In genomic region chr17:61337094-61337493, GRCm38 (mm10) we compare ENCODE assay signal across 20 mouse cellular contexts.
A peak's percentile ranks its signal among the peaks of the same experiment; 100 is the strongest.
DNase-seq lines count a peak whose midpoint lies in the region; ATAC-seq and TF ChIP-seq lines count a peak whose summit lies in the region.
"Had no signal": no experiment of that assay in that cellular context is flagged by ENCODE, and none has a peak within 500 bp of the region (broad histone marks: within the 10 kb centered on the region; RNA-seq: fewer than 3 reads in every experiment).

No protein-coding gene starts in this region.

- no peak overlapping the region for H3K27ac ChIP-seq in MEL (ENCODE audit: control insufficient read depth, low read depth, low read length)

- TF ChIP-seq RAD21 in MEL (IDR thresholded peaks at IDR 0.05; ENCODE audit: low read depth, low read length): no peak

- H3K36me3 ChIP-seq in G1E (replicated peaks) (no peaks in the 10 kb centered on the region), MEL (ENCODE audit: control insufficient read depth in 1 of 2, insufficient read depth in 2 of 2, low read length in 2 of 2) (peaks cover 0 to 9% of the 10 kb centered on the region in 2 experiments; a peak in 2 of 4 replicates)

- H3K27me3 ChIP-seq in G1E (ENCODE audit: insufficient read depth, low read length) (no peaks in the 10 kb centered on the region), MEL (ENCODE audit: control insufficient read depth in 1 of 2, insufficient read depth in 2 of 2, low read length in 2 of 2) (no peaks in the 10 kb centered on the region)
- H3K27me3 ChIP-seq: CH12.LX, Patski had no signal

- peak; percentile 76 to 88 for TF ChIP-seq EP300 in MEL (IDR thresholded peaks at IDR 0.05; ENCODE audit: low read depth in 1 of 2, low read length in 2 of 2)

- DNase-seq in G1E (ENCODE audit: low spot score) (no peak), MEL (ENCODE audit: low read depth, low spot score) (peak; percentile 42)
- no peak for DNase-seq in thymus, postnatal 0 days (ENCODE audit: low spot score)
- no peak for DNase-seq in layer of hippocampus, adult 11-12 months (ENCODE audit: low spot score)
- DNase-seq: adrenal gland, adult 2 months; adrenal gland, adult 8-10 months; adrenal gland, postnatal 10 days; adrenal gland, postnatal 14 days; adrenal gland, postnatal 25 days; adrenal gland, postnatal 36 days; B cell, adult 2 months; cerebellum, adult 11 months; cerebellum, adult 11-12 months; cerebellum, adult 18-20 months; cerebellum, adult 2 months; cerebellum, adult 8-10 months had no signal

- H3K9ac ChIP-seq in MEL (ENCODE audit: control insufficient read depth, low read depth, low read length, poor library complexity, severe bottlenecking): no peak overlapping the region

- H3K79me2 ChIP-seq in MEL (ENCODE audit: control insufficient read depth, insufficient read depth, low read length, poor library complexity): no peaks in the 10 kb centered on the region

- H3K4me1 ChIP-seq in G1E (ENCODE audit: insufficient read depth, low read depth, low read length): peaks cover 7% of the 10 kb centered on the region
- H3K4me1 ChIP-seq in MEL (ENCODE audit: control insufficient read depth in 1 of 2, insufficient read depth in 2 of 2, low read length in 2 of 2): peaks cover 2 to 5% of the 10 kb centered on the region in 2 experiments; a peak in 2 of 4 replicates

- TF ChIP-seq CTCF in G1E (IDR thresholded peaks at IDR 0.05; ENCODE audit: low read depth, low read length) (no peak), MEL (IDR thresholded peaks at IDR 0.05 in 2 of 3, conservative IDR thresholded peaks at IDR 0.05 in 1 of 3; ENCODE audit: control insufficient read depth in 1 of 3, insufficient read depth in 1 of 3, low read depth in 2 of 3, low read length in 3 of 3, poor library complexity in 1 of 3, severe bottlenecking in 1 of 3) (no peak)

- TF ChIP-seq POLR2A in MEL (IDR thresholded peaks at IDR 0.05; ENCODE audit: control insufficient read depth in 1 of 2, insufficient read depth in 1 of 2, low read depth in 1 of 2, low read length in 2 of 2, poor library complexity in 1 of 2): no peak

- H3K9me3 ChIP-seq in G1E (replicated peaks): no peaks in the 10 kb centered on the region
- no peaks in the 10 kb centered on the region for H3K9me3 ChIP-seq in MEL (replicated peaks; ENCODE audit: insufficient read depth, low read length)

- peak; percentile 22; the same call in 1 of the 2 replicates for ATAC-seq in G1E (ENCODE audit: extremely low read depth, insufficient number of reproducible peaks, low FRiP score, poor library complexity, severe bottlenecking)
- ATAC-seq: activated CD4-positive, CD25-positive, alpha-beta regulatory T cell, adult 4 months; CD4-positive, CD25-positive, alpha-beta regulatory T cell, adult 4 months; Patski had no signal

- H3K4me3 ChIP-seq in G1E (ENCODE audit: low read depth, low read length) (no peak overlapping the region), MEL (ENCODE audit: control insufficient read depth in 1 of 2, insufficient read depth in 1 of 2, low read depth in 2 of 2, low read length in 2 of 2) (no peak overlapping the region)

TF ChIP-seq in MEL, 35 proteins besides CTCF, POLR2A, EP300 and RAD21:
- TF ChIP-seq NRF1 (IDR thresholded peaks at IDR 0.05; ENCODE audit: insufficient read depth, low read depth, low read length, poor library complexity, severe bottlenecking) (no peak), TCF12 (IDR thresholded peaks at IDR 0.05; ENCODE audit: low read depth, low read length) (peak; percentile 77), GATA1 (IDR thresholded peaks at IDR 0.05; ENCODE audit: low read depth, low read length) (peak; percentile 88), RCOR1 (IDR thresholded peaks at IDR 0.05; ENCODE audit: low read depth, low read length) (peak; percentile 73), POLR2AphosphoS2 (IDR thresholded peaks at IDR 0.05; ENCODE audit: low read length) (no peak), MYC (IDR thresholded peaks at IDR 0.05; ENCODE audit: low read depth, low read length) (no peak), KAT2A (conservative IDR thresholded peaks at IDR 0.05; ENCODE audit: low read depth, low read length) (0 out of 2 replicates have a peak, but pooled peaks have one; percentile 15), CHD2 (IDR thresholded peaks at IDR 0.05; ENCODE audit: low read length) (no peak), ETS1 (IDR thresholded peaks at IDR 0.05; ENCODE audit: low read depth, low read length) (peak; percentile 43; the same call in 1 of the 2 replicates), MXI1 (IDR thresholded peaks at IDR 0.05; ENCODE audit: low read depth, low read length) (no peak), SMC3 (IDR thresholded peaks at IDR 0.05; ENCODE audit: low read depth, low read length) (0 out of 2 replicates have a peak, but pooled peaks have one; percentile 7), JUND (IDR thresholded peaks at IDR 0.05; ENCODE audit: low read depth, low read length) (no peak), HCFC1 (IDR thresholded peaks at IDR 0.05; ENCODE audit: low read depth, low read length) (no peak), MEF2A (IDR thresholded peaks at IDR 0.05; ENCODE audit: extremely low read depth, insufficient replicate concordance, low read depth, low read length, poor library complexity, severe bottlenecking) (no peak), CHD1 (IDR thresholded peaks at IDR 0.05; ENCODE audit: low read depth, low read length) (no peak)
